Mouse (Mus musculus) forebrain, embryonic 10.5 days (tissue): ENCODE measurements around the gene Fcgr4. TPM values are rescaled to one million over a fixed set of nuclear protein-coding genes. Genes with fewer than 3 reads are reported as not detected.
A peak's percentile ranks its signal among the peaks of the same experiment; 100 is the strongest.
"Not testable (repeated sequence)": the region's sequence is repeated elsewhere in the genome, so short reads cannot be mapped to it uniquely, and the experiment has no call there.

Experiments used
- DNase-seq: peaks from one replicate; pipeline ENCODE4 v3.0.0-alpha.2; 2017; ENCODE audit warnings: low spot score; ENCODE audit errors: extremely low spot score
- H3K27ac ChIP-seq: fragments of 300-500 bp; sonication (generic); 2 replicates; pipeline ENCODE4 v1.5.1; 2016; ENCODE audit warnings: mild to moderate bottlenecking
- H3K27me3 ChIP-seq: fragments of 300-500 bp; sonication (generic); 2 replicates; pipeline ENCODE4 v1.6.1; 2016; ENCODE audit warnings: mild to moderate bottlenecking; ENCODE audit not compliant: poor library complexity, severe bottlenecking
- H3K36me3 ChIP-seq: fragments of 300-500 bp; sonication (generic); replicated peaks from 2 replicates; pipeline ENCODE4 v1.6.1; 2016; ENCODE audit warnings: mild to moderate bottlenecking, moderate library complexity
- H3K4me1 ChIP-seq: fragments of 300-500 bp; sonication (generic); 2 replicates; pipeline ENCODE4 v1.6.1; 2016
- H3K4me3 ChIP-seq: fragments of 300-500 bp; sonication (generic); 2 replicates; pipeline ENCODE4 v1.5.1; 2016; ENCODE audit warnings: mild to moderate bottlenecking, moderate library complexity
- H3K9me3 ChIP-seq: fragments of 300-500 bp; sonication (generic); 2 replicates; pipeline ENCODE4 v1.6.1; 2016; ENCODE audit warnings: mild to moderate bottlenecking, moderate library complexity
- WGBS: fragments of 180-500 bp; shearing (Covaris S2); methylation state at CpG from one replicate; pipeline ENCODE4 v1.1.7; 2016; 5-methylcytosine and 5-hydroxymethylcytosine counted together
- polyA plus RNA-seq: library from polyadenylated mRNA; unstranded; fragments of >200 nt; fragmentation: Nextera tagmentation; extraction: Ambion mirVana; gene quantifications from 2 replicates; pipeline ENCODE4 v1.2.1, GENCODE M21; 2016

Fcgr4 gene
- polyA plus RNA-seq, 1 experiment from 2014 or later: 0.11 TPM

- Histone ChIP-seq H3K36me3 (no peaks in the 10 kb centered on the region), H3K9me3 (no peaks in the 10 kb centered on the region), H3K4me3 (peak overlapping the region; percentile 62), H3K27me3 (peaks cover 10% of the 10 kb centered on the region; the same call in 1 of the 2 replicates), H3K4me1 (peaks cover 6% of the 10 kb centered on the region), H3K27ac (no peak overlapping the region)
- DNase-seq: no peak
- WGBS: 73% methylated on average over 3 of the region's 3 CpGs
Measured at GRCm38 (mm10) chr1:171043594-171044153, 25.0 kb downstream of the Fcgr4 start.

- Histone ChIP-seq H3K4me1 (peaks cover 6% of the 10 kb centered on the region), H3K27me3 (peaks cover 10% of the 10 kb centered on the region; the same call in 1 of the 2 replicates), H3K4me3 (peak overlapping the region; percentile 62), H3K36me3 (no peaks in the 10 kb centered on the region), H3K9me3 (no peaks in the 10 kb centered on the region), H3K27ac (peak overlapping the region; percentile 77)
- WGBS: under 1% methylated on average over 33 of the region's 33 CpGs
- DNase-seq: peak; percentile 89
Measured at GRCm38 (mm10) chr1:171044365-171045078, 25.8 kb downstream of the Fcgr4 start.

GRCm38 (mm10) chr1:171045079-171045465, 26.4 kb downstream of the Fcgr4 start:
- no peak for DNase-seq
- no peaks in the 10 kb centered on the region for H3K36me3 ChIP-seq
- H3K27ac ChIP-seq: no peak overlapping the region
- H3K27me3 ChIP-seq: peaks cover 8% of the 10 kb centered on the region; the same call in 1 of the 2 replicates
- peaks cover 6% of the 10 kb centered on the region for H3K4me1 ChIP-seq
- H3K9me3 ChIP-seq: no peaks in the 10 kb centered on the region
- peak overlapping the region; percentile 62 for H3K4me3 ChIP-seq
- 6% methylated on average over 14 of the region's 14 CpGs for WGBS

DNA sequence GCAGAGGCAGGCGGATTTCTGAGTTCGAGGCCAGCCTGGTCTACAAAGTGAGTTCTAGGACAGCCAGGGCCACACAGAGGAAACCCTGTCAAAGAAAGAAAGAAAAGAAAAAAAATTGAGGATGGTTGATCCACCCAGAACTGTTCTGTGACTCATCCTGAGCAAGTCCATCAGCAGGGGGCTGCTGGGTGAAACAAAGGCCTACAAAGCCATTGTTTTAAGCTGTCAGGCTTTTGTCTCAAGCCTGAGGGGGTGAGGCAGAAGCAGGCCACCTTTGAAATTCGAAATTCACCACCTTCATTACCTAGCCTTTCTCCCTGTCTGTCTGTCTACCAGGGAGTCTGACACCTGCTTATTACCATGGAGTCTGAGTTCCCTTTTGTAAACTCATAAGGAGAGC, 27.8 kb downstream of the Fcgr4 start:
- H3K9me3 ChIP-seq: no peaks in the 10 kb centered on the region
- WGBS: 76% methylated on average over 3 of the region's 3 CpGs
- peaks cover 6% of the 10 kb centered on the region for H3K4me1 ChIP-seq
- no peaks in the 10 kb centered on the region for H3K36me3 ChIP-seq
- H3K27me3 ChIP-seq: peaks cover 3% of the 10 kb centered on the region; the same call in 1 of the 2 replicates
- H3K4me3 ChIP-seq: no peak overlapping the region
- H3K27ac ChIP-seq: no peak overlapping the region
- no peak for DNase-seq

DNA sequence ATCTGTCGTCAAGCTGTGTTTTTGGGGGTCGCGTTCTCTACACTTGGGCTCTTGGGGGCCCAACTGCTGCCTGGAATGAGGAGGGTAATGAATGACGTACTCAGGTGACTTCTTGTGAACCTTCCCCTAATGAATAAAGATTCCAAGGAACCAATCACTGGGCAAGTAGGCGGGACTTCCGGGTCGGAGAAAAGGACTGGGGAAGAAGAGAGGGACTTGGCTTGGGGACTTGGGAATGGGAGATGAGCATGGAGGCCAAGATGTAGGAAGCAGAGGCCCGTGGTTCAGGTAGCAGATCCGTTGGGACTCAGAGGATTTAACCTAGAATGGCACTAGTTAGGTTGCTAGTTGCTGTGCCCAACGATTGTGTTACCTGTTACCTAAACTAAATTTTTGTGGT, 30.5 kb downstream of the Fcgr4 start:
- WGBS: 39% methylated on average over 10 of the region's 10 CpGs
- H3K36me3 ChIP-seq: no peaks in the 10 kb centered on the region
- no peak overlapping the region for H3K27ac ChIP-seq
- H3K4me3 ChIP-seq: peak overlapping the region; percentile 19
- peaks cover 3% of the 10 kb centered on the region; the same call in 1 of the 2 replicates for H3K27me3 ChIP-seq
- no peaks in the 10 kb centered on the region for H3K9me3 ChIP-seq
- no peak for DNase-seq
- peaks cover 6% of the 10 kb centered on the region for H3K4me1 ChIP-seq

DNA sequence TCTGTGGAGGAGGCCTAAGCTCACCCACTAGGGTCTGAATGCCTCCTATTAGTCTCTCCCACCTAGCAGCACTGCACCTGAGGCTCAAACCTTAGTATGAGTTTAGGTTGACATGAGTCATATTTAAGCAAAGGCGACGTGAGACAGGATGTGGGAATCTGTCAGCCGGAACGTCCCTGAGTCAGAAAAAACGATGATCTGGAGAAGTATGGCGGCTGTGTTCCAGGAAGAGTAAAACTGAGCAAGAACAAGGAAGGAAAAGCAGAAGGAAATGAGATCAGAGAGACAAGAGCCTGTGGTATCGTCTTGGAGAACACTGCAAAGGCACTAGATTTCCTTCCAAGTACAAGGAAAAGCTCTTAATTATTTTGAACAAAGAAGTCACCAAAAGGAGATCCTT, 32.1 kb downstream of the Fcgr4 start:
- WGBS: 94% methylated on average over 7 of the region's 7 CpGs
- DNase-seq: no peak
- H3K27me3 ChIP-seq: peaks cover 3% of the 10 kb centered on the region; the same call in 1 of the 2 replicates
- no peak overlapping the region for H3K27ac ChIP-seq
- H3K4me3 ChIP-seq: no peak overlapping the region
- no peaks in the 10 kb centered on the region for H3K4me1 ChIP-seq
- no peaks in the 10 kb centered on the region for H3K9me3 ChIP-seq
- H3K36me3 ChIP-seq: no peaks in the 10 kb centered on the region

DNA sequence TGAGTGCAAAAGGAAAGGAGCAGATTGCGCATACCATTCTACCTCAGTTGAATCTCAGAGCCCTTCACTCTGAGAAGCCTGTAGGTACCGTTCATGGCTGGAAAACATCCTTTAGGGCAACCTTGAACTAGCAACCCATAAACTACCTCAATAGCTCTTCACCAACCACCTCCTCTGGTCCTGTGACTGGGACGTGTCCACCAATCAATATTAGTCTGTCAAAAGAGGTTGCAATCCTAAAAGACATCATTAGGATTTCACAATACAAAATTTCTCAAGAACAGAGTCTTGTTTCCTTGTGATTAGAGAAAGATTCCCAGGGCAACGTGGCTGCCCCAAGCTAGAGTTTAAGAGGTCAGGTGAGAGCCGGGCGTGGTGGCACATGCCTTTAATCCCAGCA, 34.6 kb downstream of the Fcgr4 start:
- Histone ChIP-seq H3K4me1 (no peaks in the 10 kb centered on the region), H3K36me3 (no peaks in the 10 kb centered on the region), H3K27ac (no peak overlapping the region), H3K4me3 (no peak overlapping the region), H3K9me3 (no peaks in the 10 kb centered on the region), H3K27me3 (no peaks in the 10 kb centered on the region)
- 89% methylated on average over 6 of the region's 6 CpGs for WGBS
- no peak for DNase-seq

DNA sequence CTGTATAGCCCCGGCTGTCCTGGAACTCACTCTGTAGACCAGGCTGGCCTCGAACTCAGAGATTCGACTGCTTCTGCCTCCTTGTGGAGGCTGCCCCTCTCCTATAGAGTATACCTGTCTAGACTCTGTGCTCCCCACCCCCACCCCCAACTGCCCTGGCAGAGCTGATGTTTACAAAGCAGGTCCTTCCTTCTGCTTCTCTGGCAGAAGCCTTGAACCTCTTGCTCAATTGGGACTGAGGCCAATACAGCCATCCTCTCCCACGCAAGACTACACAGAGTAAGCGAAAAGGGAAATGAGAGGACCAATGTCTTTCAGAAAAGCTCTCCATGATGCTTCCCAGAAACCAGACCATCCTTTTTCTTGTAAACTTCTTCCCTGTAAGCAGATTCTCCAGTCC, 38.5 kb downstream of the Fcgr4 start:
- DNase-seq: no peak
- Histone ChIP-seq H3K27me3 (no peaks in the 10 kb centered on the region), H3K4me1 (no peaks in the 10 kb centered on the region), H3K4me3 (no peak overlapping the region), H3K27ac (no peak overlapping the region), H3K36me3 (no peaks in the 10 kb centered on the region), H3K9me3 (no peaks in the 10 kb centered on the region)
- WGBS: 89% methylated on average over 5 of the region's 5 CpGs

DNA sequence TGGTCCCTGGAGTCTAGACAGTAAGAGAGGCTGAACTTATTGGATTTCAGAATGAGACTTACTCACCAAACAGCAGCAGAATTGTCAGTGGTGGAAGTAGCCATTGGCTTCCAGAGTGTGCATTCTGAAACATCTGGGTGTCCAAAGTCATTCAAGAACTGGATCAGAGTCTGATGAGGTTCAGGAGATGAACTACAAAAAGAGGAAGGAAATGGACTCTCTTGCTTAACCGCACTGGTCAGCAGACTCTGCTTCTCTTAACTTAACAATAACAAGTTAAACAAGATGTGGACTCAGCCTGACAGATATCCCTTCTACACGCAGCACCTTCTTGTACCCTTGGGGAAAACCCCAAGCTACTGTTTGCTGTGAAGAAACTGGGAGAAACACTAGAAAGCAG, 40.5 kb downstream of the Fcgr4 start:
- no peak for DNase-seq
- no peaks in the 10 kb centered on the region for H3K36me3 ChIP-seq
- H3K4me3 ChIP-seq: no peak overlapping the region
- WGBS: 83% methylated on average over 2 of the region's 2 CpGs
- peaks cover 6% of the 10 kb centered on the region for H3K4me1 ChIP-seq
- no peak overlapping the region for H3K27ac ChIP-seq
- H3K9me3 ChIP-seq: no peaks in the 10 kb centered on the region
- peaks cover 13% of the 10 kb centered on the region for H3K27me3 ChIP-seq

- DNase-seq: no peak
- H3K4me1 ChIP-seq: peaks cover 11% of the 10 kb centered on the region
- WGBS: 63% methylated on average over 10 of the region's 10 CpGs
- H3K4me3 ChIP-seq: no peak overlapping the region
- H3K27me3 ChIP-seq: peaks cover 24% of the 10 kb centered on the region
- H3K9me3 ChIP-seq: no peaks in the 10 kb centered on the region
- no peak overlapping the region for H3K27ac ChIP-seq
- no peaks in the 10 kb centered on the region for H3K36me3 ChIP-seq
Measured at GRCm38 (mm10) chr1:171060392-171060791, 41.7 kb downstream of the Fcgr4 start.

- Histone ChIP-seq H3K4me1 (peaks cover 14% of the 10 kb centered on the region), H3K36me3 (no peaks in the 10 kb centered on the region), H3K27ac (no peak overlapping the region), H3K4me3 (no peak overlapping the region), H3K27me3 (peaks cover 33% of the 10 kb centered on the region), H3K9me3 (no peaks in the 10 kb centered on the region)
- no peak for DNase-seq
- WGBS: 92% methylated on average over 3 of the region's 3 CpGs
Measured at GRCm38 (mm10) chr1:171061566-171061965, 42.8 kb downstream of the Fcgr4 start.

DNA sequence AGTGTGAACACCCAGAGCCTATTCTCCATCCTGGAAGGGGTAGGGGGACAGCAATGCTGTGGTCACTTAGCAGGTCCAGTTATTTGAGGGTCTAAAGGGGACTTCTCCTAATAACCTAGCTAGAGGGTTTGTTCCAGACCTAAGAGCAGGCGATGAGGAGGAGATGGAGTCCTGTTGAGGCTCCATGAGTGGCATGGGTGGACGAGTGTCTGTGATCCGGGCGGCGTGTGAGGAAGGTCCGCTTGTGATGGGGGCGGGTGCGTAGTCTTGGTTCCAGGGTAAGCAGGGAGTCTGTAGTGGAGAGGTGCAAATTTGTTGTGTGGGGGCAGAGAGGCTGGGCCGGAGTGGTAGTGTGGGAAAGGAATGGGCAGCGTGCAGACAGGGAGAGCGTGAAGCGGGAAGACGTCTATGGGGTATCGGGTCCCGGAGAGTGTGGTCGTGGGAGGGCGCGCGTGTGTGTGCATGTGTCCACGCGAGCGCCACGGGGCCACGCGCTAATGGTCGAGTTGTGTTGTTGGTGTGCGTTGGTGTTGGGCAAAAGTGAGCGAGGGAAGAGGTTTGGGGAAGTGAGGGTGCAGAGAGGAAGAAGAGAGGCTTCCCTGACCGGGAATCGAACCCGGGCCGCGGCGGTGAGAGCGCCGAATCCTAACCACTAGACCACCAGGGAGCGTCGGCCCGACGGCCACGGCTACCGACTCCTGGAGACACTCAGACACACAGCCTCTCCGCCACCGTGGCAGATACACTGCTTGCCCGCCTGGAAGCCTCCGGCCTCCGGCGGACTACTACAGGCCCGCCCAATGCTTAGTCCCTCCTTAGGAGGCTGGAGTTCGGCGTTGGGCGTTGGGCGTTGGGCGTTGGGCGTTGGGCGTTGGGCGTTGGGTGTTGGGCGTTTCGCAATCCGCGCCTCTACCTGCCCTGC, 45.1 kb downstream of the Fcgr4 start:
- H3K36me3 ChIP-seq, H3K27ac ChIP-seq, H3K9me3 ChIP-seq: not testable (repeated sequence)
- peak overlapping the region; percentile 35 for H3K4me3 ChIP-seq
- 9% methylated on average over 42 of the region's 61 CpGs for WGBS
- H3K4me1 ChIP-seq: peaks cover 14% of the 10 kb centered on the region
- peak; percentile 71 for DNase-seq
- peaks cover 42% of the 10 kb centered on the region for H3K27me3 ChIP-seq
